Mouse (Mus musculus): ENCODE data around the gene Sqstm1.

- TF ChIP-seq CTCF (IDR thresholded peaks at IDR 0.05; ENCODE audit: low read depth, low read length) (no peak), POLR2A (IDR thresholded peaks at IDR 0.05; ENCODE audit: extremely low read depth, insufficient read depth, low read length) (no peak)
These were observed 33.3 kb upstream of the Sqstm1 start for GRCm38 (mm10) chr11:50243926-50244325.

All from liver, adult 2 months (tissue).